Mouse (Mus musculus) liver, adult 2 months (tissue): ENCODE results near the gene Irf2bp2. TPM values are rescaled to one million over a fixed set of nuclear protein-coding genes. Genes with fewer than 3 reads are reported as not detected.

Experiments
- DNase-seq: peaks from one replicate; pipeline ENCODE4 v3.0.0-alpha.2; 2011; ENCODE audit warnings: low read depth, low spot score; ENCODE audit errors: extremely low read depth
- H3K27ac ChIP-seq: fragments of 200-500 bp; replicated peaks from 2 replicates; pipeline ENCODE4 v1.5.1; 2012; ENCODE audit warnings: low read depth, mild to moderate bottlenecking, control low read depth, inconsistent platforms, low read length; ENCODE audit not compliant: insufficient read depth
- H3K27me3 ChIP-seq: fragments of 200-500 bp; 2 replicates; pipeline ENCODE4 v1.6.1; 2012; ENCODE audit warnings: mild to moderate bottlenecking, moderate library complexity, low read length, inconsistent platforms; ENCODE audit not compliant: control insufficient read depth, insufficient read depth
- H3K36me3 ChIP-seq: fragments of 200-500 bp; 2 replicates; pipeline ENCODE4 v1.6.1; 2012; ENCODE audit warnings: low read length, inconsistent platforms; ENCODE audit not compliant: control insufficient read depth, insufficient read depth
- H3K4me1 ChIP-seq: fragments of 200-500 bp; 2 replicates; pipeline ENCODE4 v1.6.1; 2011; ENCODE audit warnings: low read length; ENCODE audit not compliant: control insufficient read depth, insufficient read depth
- H3K4me3 ChIP-seq: fragments of 200-500 bp; 2 replicates; pipeline ENCODE4 v1.5.1; 2011; ENCODE audit warnings: low read depth, mild to moderate bottlenecking, control low read depth, low read length, moderate library complexity; ENCODE audit not compliant: insufficient read depth
- H3K79me2 ChIP-seq: fragments of 200-500 bp; 2 replicates; pipeline ENCODE4 v1.6.1; 2012; ENCODE audit warnings: inconsistent platforms, mild to moderate bottlenecking, low read length, moderate library complexity; ENCODE audit not compliant: control insufficient read depth, insufficient read depth
- H3K9ac ChIP-seq: fragments of 200-500 bp; 2 replicates; pipeline ENCODE4 v1.6.1; 2012; ENCODE audit warnings: low read depth, mild to moderate bottlenecking, control low read depth, inconsistent platforms, low read length
- CTCF ChIP-seq: fragments of 200-500 bp; IDR thresholded peaks from 2 replicates; pipeline ENCODE4 v1.5.1; 2011; ENCODE audit warnings: low read depth, low read length, control low read depth
- POLR2A ChIP-seq: fragments of 200-500 bp; IDR thresholded peaks from 2 replicates; pipeline ENCODE4 v1.6.1; 2011; ENCODE audit warnings: low read length, control low read depth; ENCODE audit not compliant: insufficient read depth; ENCODE audit errors: extremely low read depth
- WGBS: fragments of 180-500 bp; shearing (Covaris S2); methylation state at CpG from one replicate; pipeline ENCODE4 v1.1.7; 2018; 5-methylcytosine and 5-hydroxymethylcytosine counted together
- polyA plus RNA-seq: library from polyadenylated mRNA; depleted of rRNA; stranded (reverse); fragments of >200 nt; gene quantifications from 2 replicates; pipeline ENCODE4 v1.2.3, GENCODE M21; 2012; rRNA removed
- total RNA-seq: library from RNA; depleted of rRNA; stranded (reverse); fragments of >200 nt; gene quantifications from 2 replicates; pipeline ENCODE4 v1.2.3, GENCODE M21; 2014; rRNA removed

Irf2bp2 gene
- total and polyA plus RNA-seq, 2 experiments, result 20.3 to 26.3 TPM

DNA sequence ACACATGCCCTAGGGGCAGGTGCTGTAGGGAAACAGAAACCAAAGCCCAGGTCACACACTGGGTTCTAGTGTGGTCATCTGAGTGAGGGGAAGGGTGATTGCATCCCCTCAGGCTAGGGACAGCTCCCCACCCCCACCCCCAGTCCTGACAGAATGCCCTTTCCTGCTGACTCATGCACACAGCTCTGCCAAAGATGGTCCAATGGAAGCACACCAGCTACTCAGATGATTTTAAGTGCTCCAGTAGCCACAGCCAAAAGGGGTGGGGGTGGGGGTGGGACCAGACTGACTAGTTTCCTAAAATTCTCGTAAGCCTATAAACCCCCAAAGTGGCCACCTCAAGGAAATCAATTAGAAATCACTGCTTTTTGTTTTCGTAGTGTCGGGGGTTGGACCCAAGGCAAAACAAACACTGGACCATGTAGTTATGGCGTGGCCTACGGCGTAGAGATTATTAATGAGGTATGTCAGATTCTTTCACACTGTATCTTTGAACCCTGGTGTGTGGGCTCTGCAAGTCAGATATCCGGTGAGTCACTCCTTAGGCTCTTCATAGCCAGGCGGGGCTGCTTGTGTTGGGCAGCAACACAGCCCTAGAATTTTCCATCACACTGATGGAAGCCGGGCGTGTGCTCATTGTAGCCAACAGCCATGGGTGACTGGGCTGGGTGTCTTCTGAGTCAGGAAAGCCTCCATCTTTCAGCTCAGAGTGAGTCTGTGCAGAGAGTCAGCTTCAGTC is 54.3 kb downstream of the Irf2bp2 start:
- 70% methylated on average over 10 of the region's 10 CpGs for WGBS
- Histone ChIP-seq H3K27ac (no peak overlapping the region), H3K79me2 (no peaks in the 10 kb centered on the region), H3K36me3 (no peaks in the 10 kb centered on the region), H3K9ac (no peak overlapping the region), H3K4me3 (no peak overlapping the region), H3K4me1 (peaks cover 8% of the 10 kb centered on the region), H3K27me3 (no peaks in the 10 kb centered on the region)
- DNase-seq, result peak; percentile 13
- TF ChIP-seq CTCF, result no peak

DNA sequence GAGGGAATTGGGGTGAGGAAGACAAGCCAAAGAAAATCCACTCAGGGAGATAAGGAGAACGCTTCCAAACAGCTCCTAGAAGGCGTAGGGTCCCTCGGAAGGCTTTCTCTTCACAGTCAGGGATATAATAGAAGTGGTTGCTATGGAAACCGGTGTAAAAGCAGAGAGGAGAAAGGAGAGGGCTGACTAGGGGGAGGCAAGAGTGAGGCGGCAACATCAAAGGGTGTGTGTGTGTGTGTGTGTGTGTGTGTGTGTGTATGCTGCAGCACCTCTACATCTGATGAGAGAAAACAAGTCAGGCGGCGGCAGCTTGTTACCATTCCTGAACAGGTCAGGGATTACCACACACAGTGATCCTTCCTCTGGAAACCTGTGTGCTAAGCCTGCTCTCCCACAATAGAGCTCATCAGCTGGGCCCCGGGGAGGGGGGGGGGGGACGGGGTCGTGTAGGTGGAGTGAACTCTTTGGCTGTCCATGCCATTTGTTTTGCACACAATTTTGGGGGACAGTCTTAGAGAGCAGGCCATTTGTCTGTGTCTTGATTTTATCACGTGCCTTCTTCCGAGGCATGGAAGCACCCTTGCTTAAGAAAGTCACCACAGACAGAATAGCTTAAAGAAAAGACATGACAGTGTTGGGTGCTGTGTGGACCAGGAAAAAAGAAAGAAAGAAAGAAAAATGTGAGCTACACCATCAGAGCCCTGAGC is 55.0 kb downstream of the Irf2bp2 start:
- Histone ChIP-seq H3K4me3 (no peak overlapping the region), H3K27ac (no peak overlapping the region), H3K9ac (no peak overlapping the region), H3K4me1 (peaks cover 8% of the 10 kb centered on the region), H3K79me2 (no peaks in the 10 kb centered on the region), H3K36me3 (no peaks in the 10 kb centered on the region), H3K27me3 (no peaks in the 10 kb centered on the region)
- DNase-seq, result no peak
- 65% methylated on average over 12 of the region's 12 CpGs for WGBS
- no peak for TF ChIP-seq POLR2A
- no peak for TF ChIP-seq CTCF

Other genes starting within 250 kb of the Irf2bp2 start
- 50.7 and 74.5 TPM in 2 replicates for gene Coa6, start 171.5 kb downstream of the Irf2bp2 start, total RNA-seq
- gene Coa6, start 171.5 kb downstream of the Irf2bp2 start, polyA plus RNA-seq, result 64.7 and 66.9 TPM in 2 replicates
- gene Tarbp1, start 118.9 kb downstream of the Irf2bp2 start, total RNA-seq, result 2.8 and 3.8 TPM in 2 replicates
- gene Tarbp1, start 118.9 kb downstream of the Irf2bp2 start, polyA plus RNA-seq, result 1.6 and 2.4 TPM in 2 replicates